Mouse (Mus musculus) heart, postnatal 0 days (tissue): ENCODE results near the gene Hist1h2ag. TPM values are rescaled to one million over a fixed set of nuclear protein-coding genes. Genes with fewer than 3 reads are reported as not detected.

Experiments
- ATAC-seq: fragments of 200-750 bp; cut with Nextera tagmentation; 2 replicates; pipeline ENCODE4 v1.8.0; 2017; ENCODE audit warnings: low read depth, moderate number of reproducible peaks, moderate library complexity; ENCODE audit not compliant: insufficient read depth
- DNase-seq: peaks from one replicate; pipeline ENCODE4 v3.0.0-alpha.2; 2016; ENCODE audit warnings: low spot score
- H3K27ac ChIP-seq: fragments of 300-500 bp; sonication (generic); 2 replicates; pipeline ENCODE4 v1.5.1; 2014; ENCODE audit warnings: low read depth, mild to moderate bottlenecking
- H3K27me3 ChIP-seq: fragments of 300-500 bp; sonication (generic); 2 replicates; pipeline ENCODE4 v1.6.1; 2014; ENCODE audit warnings: low read length, mixed read lengths; ENCODE audit not compliant: control insufficient read depth, insufficient read depth
- H3K36me3 ChIP-seq: fragments of 300-500 bp; sonication (generic); replicated peaks from 2 replicates; pipeline ENCODE4 v1.6.1; 2014; ENCODE audit warnings: low read length, mixed read lengths; ENCODE audit not compliant: control insufficient read depth, insufficient read depth
- H3K4me1 ChIP-seq: fragments of 300-500 bp; sonication (generic); 2 replicates; pipeline ENCODE4 v1.6.1; 2014; ENCODE audit warnings: antibody characterized with exemption; ENCODE audit not compliant: control insufficient read depth, insufficient read depth
- H3K4me2 ChIP-seq: fragments of 300-500 bp; sonication (generic); 2 replicates; pipeline ENCODE4 v1.6.1; 2014; ENCODE audit warnings: low read depth, mild to moderate bottlenecking, low read length, moderate library complexity
- H3K4me3 ChIP-seq: fragments of 300-500 bp; sonication (generic); 2 replicates; pipeline ENCODE4 v1.5.1; 2014; ENCODE audit warnings: low read depth, low read length
- H3K9ac ChIP-seq: fragments of 300-500 bp; sonication (generic); replicated peaks from 2 replicates; pipeline ENCODE4 v1.6.1; 2014; ENCODE audit warnings: low read depth, low read length, mixed read lengths
- H3K9me3 ChIP-seq: fragments of 300-500 bp; sonication (generic); replicated peaks from 2 replicates; pipeline ENCODE4 v1.6.1; 2016; ENCODE audit warnings: low read length; ENCODE audit not compliant: control insufficient read depth
- CTCF ChIP-seq: IDR thresholded peaks from 2 replicates; pipeline ENCODE4 v1.5.1; 2016; ENCODE audit warnings: antibody characterized with exemption, control low read depth, low read depth
- EP300 ChIP-seq: IDR thresholded peaks from 2 replicates; pipeline ENCODE4 v1.6.1; 2016; ENCODE audit warnings: antibody characterized with exemption, low read depth
- WGBS: fragments of 180-500 bp; shearing (Covaris S2); extraction: QIAGEN DNeasy Blood & Tissue Kit; methylation state at CpG from one replicate; pipeline ENCODE4 v1.1.7; 2014; 5-methylcytosine and 5-hydroxymethylcytosine counted together
- polyA plus RNA-seq: library from polyadenylated mRNA; unstranded; fragments of >200 nt; fragmentation: Nextera tagmentation; extraction: Ambion mirVana; gene quantifications from 2 replicates; pipeline ENCODE4 v1.2.1, GENCODE M21; 2015
- total RNA-seq: library from RNA; depleted of rRNA; stranded (reverse); fragments of >200 nt; gene quantifications from 2 replicates; pipeline ENCODE4 v1.2.3, GENCODE M21; 2014; ENCODE audit warnings: low replicate concordance

The Hist1h2ag gene
- total and polyA plus RNA-seq, 2 experiments from 2014 or later: 7.6 to 658 TPM

DNA sequence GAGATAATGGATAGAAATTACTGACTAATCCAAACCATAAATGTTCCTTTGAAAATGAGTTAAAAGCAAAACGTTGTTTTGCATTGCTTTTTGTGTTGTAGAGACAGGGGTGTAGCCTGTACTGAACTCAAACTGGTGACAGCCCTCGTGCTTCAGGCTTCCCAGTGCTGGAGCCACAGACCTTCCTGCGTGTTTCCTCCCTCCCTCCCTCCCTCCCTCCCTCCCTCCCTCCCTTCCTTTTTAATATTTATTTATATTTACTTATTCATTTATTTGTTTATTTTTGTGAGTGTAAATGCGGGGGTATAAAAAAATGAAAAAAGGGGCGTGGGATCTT is 8.7 kb upstream of the Hist1h2ag start:
- H3K9me3 ChIP-seq: no peaks in the 10 kb centered on the region
- H3K27me3 ChIP-seq: no peaks in the 10 kb centered on the region
- H3K36me3 ChIP-seq: no peaks in the 10 kb centered on the region
- no peak for ATAC-seq
- WGBS: 8% methylated on average over 5 of the region's 5 CpGs
- H3K27ac ChIP-seq: 0 out of 2 replicates have a peak overlapping the region, but pooled peaks have one; percentile 54
- TF ChIP-seq CTCF (no peak), EP300 (no peak)
- peak overlapping the region; percentile 76 for H3K4me2 ChIP-seq
- peak overlapping the region; percentile 40; the same call in 1 of the 2 replicates for H3K9ac ChIP-seq
- no peak for DNase-seq
- no peaks in the 10 kb centered on the region; the same call in 1 of the 2 replicates for H3K4me1 ChIP-seq
- H3K4me3 ChIP-seq: peak overlapping the region; percentile 55

DNA sequence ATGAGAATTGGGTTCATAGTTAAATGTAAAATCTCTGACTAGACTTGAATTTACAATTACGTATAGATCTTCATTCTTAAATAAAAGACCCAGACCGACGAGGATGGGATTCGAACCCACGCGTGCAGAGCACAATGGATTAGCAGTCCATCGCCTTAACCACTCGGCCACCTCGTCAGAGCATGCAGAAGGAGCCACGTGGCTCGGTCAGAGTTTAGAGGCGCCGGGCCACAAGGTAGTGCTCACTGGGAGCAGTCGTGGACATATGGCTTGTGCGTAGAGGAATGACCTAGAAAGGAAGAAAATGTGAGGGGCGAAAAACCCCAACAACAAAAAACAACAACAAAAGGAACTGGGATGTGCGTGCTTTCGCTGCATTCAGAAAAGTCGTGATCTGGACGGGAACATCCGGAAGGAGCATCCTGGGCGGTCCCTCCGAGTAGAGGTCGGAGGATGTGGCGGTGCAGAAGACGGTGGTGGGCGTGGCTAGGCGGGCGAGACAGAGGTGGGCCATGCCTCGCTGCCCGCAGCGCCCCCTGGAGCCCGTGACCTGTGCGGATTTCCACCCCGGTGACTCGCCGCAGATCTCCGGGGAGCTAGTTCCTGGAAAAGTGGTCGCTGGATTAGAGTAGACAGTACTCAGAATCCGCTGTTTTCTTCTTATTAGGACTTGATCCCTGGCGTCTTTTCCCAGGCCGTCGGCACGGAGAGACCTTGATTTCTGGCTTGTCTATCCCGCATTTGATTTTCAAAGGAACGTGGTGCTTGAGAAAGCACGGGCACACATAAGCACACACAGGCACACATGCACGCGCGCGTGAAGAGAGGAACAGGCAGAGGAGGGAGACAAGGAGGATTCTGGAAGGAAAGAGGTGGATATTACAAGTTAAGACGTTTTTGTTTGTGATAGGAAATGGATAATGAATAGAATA is 8.1 kb upstream of the Hist1h2ag start:
- under 1% methylated on average over 52 of the region's 52 CpGs for WGBS
- no peaks in the 10 kb centered on the region for H3K36me3 ChIP-seq
- peak; percentile 95 for ATAC-seq

GRCm38 (mm10) chr13:22049737-22050440 is 7.1 kb upstream of the Hist1h2ag start:
- Histone ChIP-seq H3K27ac (peak overlapping the region; percentile 62), H3K4me2 (peak overlapping the region; percentile 76), H3K36me3 (no peaks in the 10 kb centered on the region), H3K9ac (no peak overlapping the region; the same call in 1 of the 2 replicates), H3K27me3 (no peaks in the 10 kb centered on the region), H3K9me3 (no peaks in the 10 kb centered on the region), H3K4me1 (no peaks in the 10 kb centered on the region; the same call in 1 of the 2 replicates), H3K4me3 (peak overlapping the region; percentile 55)
- WGBS: 2% methylated on average over 14 of the region's 14 CpGs
- TF ChIP-seq EP300 (no peak), CTCF (no peak)
- no peak for ATAC-seq
- no peak for DNase-seq

More for the DNA sequence above, 8.1 kb upstream of the Hist1h2ag start:
- H3K9ac ChIP-seq: peak overlapping the region; percentile 40
- H3K4me2 ChIP-seq: peak overlapping the region; percentile 76
- DNase-seq: peak; percentile 88
- H3K27ac ChIP-seq: peak overlapping the region; percentile 62
- TF ChIP-seq CTCF (peak; percentile 75), EP300 (0 out of 2 replicates have a peak, but pooled peaks have one; percentile 74)
- no peaks in the 10 kb centered on the region for H3K27me3 ChIP-seq
- peak overlapping the region; percentile 55 for H3K4me3 ChIP-seq
- H3K4me1 ChIP-seq: no peaks in the 10 kb centered on the region; the same call in 1 of the 2 replicates
- no peaks in the 10 kb centered on the region for H3K9me3 ChIP-seq

- H3K27ac ChIP-seq: no peak overlapping the region
- no peak for DNase-seq
- no peak for TF ChIP-seq CTCF
- no peaks in the 10 kb centered on the region for H3K36me3 ChIP-seq
- H3K9ac ChIP-seq: no peak overlapping the region
- 84% methylated on average over 2 of the region's 2 CpGs for WGBS
- no peak overlapping the region for H3K4me2 ChIP-seq
- H3K4me1 ChIP-seq: no peaks in the 10 kb centered on the region; the same call in 1 of the 2 replicates
- no peaks in the 10 kb centered on the region for H3K9me3 ChIP-seq
- no peaks in the 10 kb centered on the region for H3K27me3 ChIP-seq
- H3K4me3 ChIP-seq: no peak overlapping the region
- no peak for ATAC-seq
These were observed 6.3 kb upstream of the Hist1h2ag start for GRCm38 (mm10) chr13:22049041-22049440.

GRCm38 (mm10) chr13:22045311-22045710 is 2.6 kb upstream of the Hist1h2ag start:
- Histone ChIP-seq H3K4me3 (no peak overlapping the region), H3K27me3 (no peaks in the 10 kb centered on the region), H3K36me3 (no peaks in the 10 kb centered on the region), H3K4me1 (peaks cover 16% of the 10 kb centered on the region), H3K9me3 (no peaks in the 10 kb centered on the region), H3K9ac (no peak overlapping the region), H3K27ac (no peak overlapping the region), H3K4me2 (no peak overlapping the region)
- no peak for TF ChIP-seq CTCF
- 46% methylated on average over 2 of the region's 2 CpGs for WGBS
- DNase-seq: no peak
- ATAC-seq: no peak
